Mouse (Mus musculus): Measurements from ENCODE around the gene Txnrd3. TPM values are rescaled to one million over a fixed set of nuclear protein-coding genes. Genes with fewer than 3 reads are reported as not detected.

Gene Txnrd3
- polyA plus RNA-seq, 1 experiment: 9.5 TPM

DNA sequence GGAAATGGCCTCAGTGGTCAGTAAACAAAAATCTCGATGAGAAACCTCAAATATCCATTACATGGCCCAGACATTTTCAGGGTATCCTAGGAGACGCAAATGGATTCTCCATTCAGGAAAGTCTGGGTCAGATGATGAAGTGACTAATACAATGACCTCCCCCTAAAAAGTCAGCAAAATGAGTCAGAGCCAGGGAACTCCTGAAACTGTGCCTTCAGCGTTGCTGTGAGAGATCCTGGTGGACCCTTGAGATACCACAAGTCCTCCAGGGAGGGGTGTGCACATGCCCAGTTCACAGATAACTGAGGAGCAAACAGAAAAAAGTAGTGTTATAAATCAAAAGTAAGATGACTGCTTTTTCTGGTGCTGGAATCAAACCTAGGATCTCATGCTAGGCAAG is 37.7 kb upstream of the Txnrd3 start:
- Histone ChIP-seq H3K4me3 (no peak overlapping the region), H3K79me2 (ENCODE audit: control insufficient read depth, insufficient read depth) (no peaks in the 10 kb centered on the region), H3K36me3 (ENCODE audit: control insufficient read depth, insufficient read depth) (no peaks in the 10 kb centered on the region), H3K27me3 (ENCODE audit: control insufficient read depth, insufficient read depth, insufficient read length) (no peaks in the 10 kb centered on the region), H3ac (ENCODE audit: control insufficient read depth, insufficient read length) (no peak overlapping the region), H3K4me2 (ENCODE audit: low read depth) (no peak overlapping the region)
- no peak for TF ChIP-seq POLR2AphosphoS2 (IDR thresholded peaks at IDR 0.05; ENCODE audit: insufficient read length, low read depth)
- no peak for TF ChIP-seq CEBPB (IDR thresholded peaks at IDR 0.05; ENCODE audit: insufficient read depth, poor library complexity, severe bottlenecking)
- TF ChIP-seq MYOG (IDR thresholded peaks at IDR 0.05; ENCODE audit: control insufficient read depth in 1 of 3, insufficient read depth in 1 of 3, insufficient read length in 2 of 3, low read depth in 2 of 3): no peak

DNA sequence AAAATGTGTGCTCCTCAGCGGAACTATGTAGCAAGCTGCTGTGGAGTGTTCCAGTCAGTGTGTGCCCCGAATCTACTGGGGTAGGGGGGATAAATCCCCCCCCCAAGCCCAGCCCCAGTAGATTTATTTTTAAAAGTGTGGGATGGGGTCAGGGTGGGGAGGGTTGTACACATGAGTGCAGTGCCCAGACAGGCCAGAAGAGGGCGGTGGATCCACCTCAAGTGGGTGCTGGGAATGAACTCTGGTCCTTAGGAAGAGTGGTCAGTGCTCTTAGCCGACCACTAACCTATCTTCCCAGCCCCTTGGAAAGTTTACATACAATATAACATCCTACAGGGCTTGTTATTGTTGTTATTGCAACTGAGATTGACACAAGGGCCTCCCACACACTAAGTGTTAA is 35.8 kb upstream of the Txnrd3 start:
- no peak overlapping the region for H3K4me3 ChIP-seq
- H3ac ChIP-seq (ENCODE audit: control insufficient read depth, insufficient read length): no peak overlapping the region
- no peaks in the 10 kb centered on the region for H3K79me2 ChIP-seq (ENCODE audit: control insufficient read depth, insufficient read depth)
- H3K27me3 ChIP-seq (ENCODE audit: control insufficient read depth, insufficient read depth, insufficient read length): peaks cover 6% of the 10 kb centered on the region
- no peak overlapping the region for H3K4me2 ChIP-seq (ENCODE audit: low read depth)
- no peaks in the 10 kb centered on the region for H3K36me3 ChIP-seq (ENCODE audit: control insufficient read depth, insufficient read depth)
- TF ChIP-seq REST (IDR thresholded peaks at IDR 0.05; ENCODE audit: insufficient read depth, insufficient read length): no peak
- TF ChIP-seq E2F4 (IDR thresholded peaks at IDR 0.05; ENCODE audit: insufficient read depth): no peak
- TF ChIP-seq MAX (IDR thresholded peaks at IDR 0.05; ENCODE audit: low read depth): no peak
- TF ChIP-seq SRF (IDR thresholded peaks at IDR 0.05; ENCODE audit: control insufficient read depth, insufficient read length, low read depth): no peak
- TF ChIP-seq POLR2A (IDR thresholded peaks at IDR 0.05; ENCODE audit: insufficient read length, low read depth): no peak
- no peak for TF ChIP-seq TCF3 (IDR thresholded peaks at IDR 0.05; ENCODE audit: insufficient read length, low read depth)
- no peak for TF ChIP-seq TCF12 (IDR thresholded peaks at IDR 0.05; ENCODE audit: insufficient read depth, poor library complexity, severe bottlenecking)
- TF ChIP-seq POLR2AphosphoS2 (IDR thresholded peaks at IDR 0.05; ENCODE audit: insufficient read length, low read depth): no peak
- TF ChIP-seq CEBPB (IDR thresholded peaks at IDR 0.05; ENCODE audit: insufficient read depth, poor library complexity, severe bottlenecking): no peak
- TF ChIP-seq MYOD1 (IDR thresholded peaks at IDR 0.05; ENCODE audit: control insufficient read depth in 1 of 3, insufficient read length in 2 of 3, low read depth in 2 of 3): no peak
- TF ChIP-seq MYOG (IDR thresholded peaks at IDR 0.05; ENCODE audit: control insufficient read depth in 1 of 3, insufficient read depth in 1 of 3, insufficient read length in 2 of 3, low read depth in 2 of 3): no peak
- no peak for TF ChIP-seq USF1 (IDR thresholded peaks at IDR 0.05; ENCODE audit: low read depth)

- no peak for TF ChIP-seq MYOD1 (IDR thresholded peaks at IDR 0.05; ENCODE audit: control insufficient read depth in 1 of 3, insufficient read length in 2 of 3, low read depth in 2 of 3)
- TF ChIP-seq POLR2AphosphoS2 (IDR thresholded peaks at IDR 0.05; ENCODE audit: insufficient read length, low read depth): no peak
- TF ChIP-seq POLR2A (IDR thresholded peaks at IDR 0.05; ENCODE audit: insufficient read length, low read depth): no peak
- TF ChIP-seq SRF (IDR thresholded peaks at IDR 0.05; ENCODE audit: control insufficient read depth, insufficient read length, low read depth): no peak
- no peak for TF ChIP-seq TCF3 (IDR thresholded peaks at IDR 0.05; ENCODE audit: insufficient read length, low read depth)
- no peak for TF ChIP-seq E2F4 (IDR thresholded peaks at IDR 0.05; ENCODE audit: insufficient read depth)
- no peak for TF ChIP-seq CEBPB (IDR thresholded peaks at IDR 0.05; ENCODE audit: insufficient read depth, poor library complexity, severe bottlenecking)
- no peak for TF ChIP-seq MYOG (IDR thresholded peaks at IDR 0.05; ENCODE audit: control insufficient read depth in 1 of 3, insufficient read depth in 1 of 3, insufficient read length in 2 of 3, low read depth in 2 of 3)
- TF ChIP-seq REST (IDR thresholded peaks at IDR 0.05; ENCODE audit: insufficient read depth, insufficient read length): no peak
- TF ChIP-seq USF1 (IDR thresholded peaks at IDR 0.05; ENCODE audit: low read depth): no peak
- TF ChIP-seq TCF12 (IDR thresholded peaks at IDR 0.05; ENCODE audit: insufficient read depth, poor library complexity, severe bottlenecking): no peak
- TF ChIP-seq MAX (IDR thresholded peaks at IDR 0.05; ENCODE audit: low read depth): no peak
- Histone ChIP-seq H3K4me2 (ENCODE audit: low read depth) (no peak overlapping the region), H3K79me2 (ENCODE audit: control insufficient read depth, insufficient read depth) (no peaks in the 10 kb centered on the region), H3ac (ENCODE audit: control insufficient read depth, insufficient read length) (no peak overlapping the region), H3K4me3 (no peak overlapping the region), H3K36me3 (ENCODE audit: control insufficient read depth, insufficient read depth) (no peaks in the 10 kb centered on the region), H3K27me3 (ENCODE audit: control insufficient read depth, insufficient read depth, insufficient read length) (peaks cover 26% of the 10 kb centered on the region)
Measured at GRCm38 (mm10) chr6:89613336-89614106, 30.3 kb upstream of the Txnrd3 start.

GRCm38 (mm10) chr6:89614107-89614471 is 29.7 kb upstream of the Txnrd3 start:
- Histone ChIP-seq H3K4me2 (ENCODE audit: low read depth) (no peak overlapping the region), H3ac (ENCODE audit: control insufficient read depth, insufficient read length) (no peak overlapping the region), H3K4me3 (no peak overlapping the region), H3K27me3 (ENCODE audit: control insufficient read depth, insufficient read depth, insufficient read length) (peaks cover 29% of the 10 kb centered on the region), H3K79me2 (ENCODE audit: control insufficient read depth, insufficient read depth) (no peaks in the 10 kb centered on the region), H3K36me3 (ENCODE audit: control insufficient read depth, insufficient read depth) (no peaks in the 10 kb centered on the region)
- TF ChIP-seq REST (IDR thresholded peaks at IDR 0.05; ENCODE audit: insufficient read depth, insufficient read length): no peak
- no peak for TF ChIP-seq MYOG (IDR thresholded peaks at IDR 0.05; ENCODE audit: control insufficient read depth in 1 of 3, insufficient read depth in 1 of 3, insufficient read length in 2 of 3, low read depth in 2 of 3)
- TF ChIP-seq E2F4 (IDR thresholded peaks at IDR 0.05; ENCODE audit: insufficient read depth): no peak
- TF ChIP-seq POLR2A (IDR thresholded peaks at IDR 0.05; ENCODE audit: insufficient read length, low read depth): no peak
- no peak for TF ChIP-seq TCF3 (IDR thresholded peaks at IDR 0.05; ENCODE audit: insufficient read length, low read depth)
- no peak for TF ChIP-seq MAX (IDR thresholded peaks at IDR 0.05; ENCODE audit: low read depth)
